Mouse (Mus musculus) liver, embryonic 15.5 days (tissue): ENCODE measurements around the gene Rsu1. TPM values are rescaled to one million over a fixed set of nuclear protein-coding genes. Genes with fewer than 3 reads are reported as not detected.
"Not testable (repeated sequence)": the region's sequence is repeated elsewhere in the genome, so short reads cannot be mapped to it uniquely, and the experiment has no call there.

Source experiments
- ATAC-seq: fragments of 200-750 bp; cut with Nextera tagmentation; 2 replicates; pipeline ENCODE4 v1.8.0; 2017; ENCODE audit warnings: moderate number of reproducible peaks, mild to moderate bottlenecking, moderate library complexity; ENCODE audit not compliant: insufficient read depth
- H3K27ac ChIP-seq: fragments of 300-500 bp; sonication (generic); replicated peaks from 2 replicates; pipeline ENCODE4 v1.5.1; 2015; ENCODE audit warnings: mild to moderate bottlenecking, inconsistent platforms
- H3K27me3 ChIP-seq: fragments of 300-500 bp; sonication (generic); 2 replicates; pipeline ENCODE4 v1.6.1; 2015; ENCODE audit warnings: mild to moderate bottlenecking, inconsistent platforms
- H3K36me3 ChIP-seq: fragments of 300-500 bp; sonication (generic); replicated peaks from 2 replicates; pipeline ENCODE4 v1.6.1; 2015; ENCODE audit warnings: moderate library complexity, mild to moderate bottlenecking, inconsistent platforms
- H3K4me1 ChIP-seq: fragments of 300-500 bp; sonication (generic); replicated peaks from 2 replicates; pipeline ENCODE4 v1.6.1; 2015; ENCODE audit warnings: inconsistent platforms
- H3K4me2 ChIP-seq: fragments of 300-500 bp; sonication (generic); 2 replicates; pipeline ENCODE4 v1.6.1; 2015; ENCODE audit warnings: moderate library complexity, mild to moderate bottlenecking, inconsistent platforms
- H3K4me3 ChIP-seq: fragments of 300-500 bp; sonication (generic); replicated peaks from 2 replicates; pipeline ENCODE4 v1.5.1; 2015; ENCODE audit warnings: mild to moderate bottlenecking, inconsistent platforms
- H3K9ac ChIP-seq: fragments of 300-500 bp; sonication (generic); 2 replicates; pipeline ENCODE4 v1.6.1; 2015; ENCODE audit warnings: moderate library complexity, mild to moderate bottlenecking, inconsistent platforms
- H3K9me3 ChIP-seq: fragments of 300-500 bp; sonication (generic); replicated peaks from 2 replicates; pipeline ENCODE4 v1.6.1; 2016; ENCODE audit warnings: inconsistent platforms
- WGBS: fragments of 180-500 bp; shearing (Covaris S2); methylation state at CpG from one replicate; pipeline ENCODE4 v1.1.7; 2015; ENCODE audit warnings: mixed read lengths; ENCODE audit not compliant: insufficient replicate concordance; 5-methylcytosine and 5-hydroxymethylcytosine counted together
- polyA plus RNA-seq: library from polyadenylated mRNA; unstranded; fragments of >200 nt; fragmentation: Nextera tagmentation; extraction: Ambion mirVana; gene quantifications from 2 replicates; pipeline ENCODE4 v1.2.1, GENCODE M21; 2015

Gene Rsu1
- polyA plus RNA-seq, 1 experiment from 2014 or later, result 55.2 TPM

DNA sequence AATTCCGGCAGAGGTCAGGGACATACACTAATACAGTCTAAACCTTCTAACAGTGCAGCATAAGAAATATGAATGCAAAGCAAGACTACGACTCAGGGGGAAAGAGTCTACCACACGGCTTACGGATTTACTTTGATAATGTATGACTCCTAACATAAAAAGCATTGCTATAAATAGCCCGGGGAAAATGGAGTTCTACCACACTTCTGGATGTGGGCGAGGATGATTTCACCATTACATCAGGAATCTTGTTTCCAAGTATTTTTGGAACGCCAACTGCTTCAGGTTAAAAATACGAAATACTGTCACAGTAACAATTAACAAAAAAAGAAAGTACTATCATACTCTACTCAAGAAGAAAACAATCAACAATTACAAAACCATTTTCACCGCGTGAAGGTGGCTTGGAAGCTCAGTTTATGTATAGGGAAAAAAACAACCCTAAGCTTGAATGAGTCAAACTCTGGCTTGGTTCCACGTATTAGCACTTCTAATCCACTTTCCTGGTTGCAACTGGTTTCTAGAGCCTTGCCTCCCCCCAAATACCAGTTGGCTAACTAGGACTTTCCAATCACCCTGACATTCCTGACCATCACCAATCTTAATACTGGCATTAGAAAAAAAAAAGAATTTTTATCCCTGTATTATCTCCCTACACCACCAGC lies 82.3 kb downstream of the Rsu1 start:
- WGBS, result 79% methylated on average over 11 of the region's 11 CpGs
- Histone ChIP-seq H3K27me3 (no peaks in the 10 kb centered on the region), H3K4me3 (no peak overlapping the region), H3K4me1 (peaks cover 10% of the 10 kb centered on the region), H3K9me3 (no peaks in the 10 kb centered on the region), H3K27ac (no peak overlapping the region), H3K36me3 (no peaks in the 10 kb centered on the region), H3K4me2 (no peak overlapping the region), H3K9ac (no peak overlapping the region)
- no peak for ATAC-seq

DNA sequence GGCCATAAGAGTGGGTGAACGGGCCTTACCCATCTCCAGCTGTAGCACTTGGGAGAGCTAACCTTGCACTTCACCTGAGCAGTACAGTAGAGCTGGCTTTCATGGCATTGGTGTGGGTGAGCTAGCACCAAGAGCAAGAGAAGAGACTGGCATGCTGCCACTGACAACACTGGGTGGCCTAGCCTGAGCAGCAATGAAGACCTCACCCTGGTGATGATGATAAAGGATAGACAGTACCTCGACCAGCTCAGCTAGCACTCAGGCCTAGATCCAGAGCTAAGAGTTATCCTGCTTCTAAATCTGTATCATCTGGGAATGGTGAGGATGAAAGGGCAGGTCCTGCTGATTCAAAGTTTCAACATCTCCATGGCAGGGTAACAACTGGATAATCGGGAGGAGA lies 88.1 kb downstream of the Rsu1 start:
- no peak overlapping the region for H3K27ac ChIP-seq
- H3K9ac ChIP-seq, result no peak overlapping the region
- no peaks in the 10 kb centered on the region for H3K27me3 ChIP-seq
- peaks cover 11% of the 10 kb centered on the region for H3K4me1 ChIP-seq
- no peak overlapping the region for H3K4me3 ChIP-seq
- no peak for ATAC-seq
- no peak overlapping the region for H3K4me2 ChIP-seq
- 66% methylated on average over 3 of the region's 3 CpGs for WGBS
- H3K36me3 ChIP-seq, result no peaks in the 10 kb centered on the region
- no peaks in the 10 kb centered on the region for H3K9me3 ChIP-seq

DNA sequence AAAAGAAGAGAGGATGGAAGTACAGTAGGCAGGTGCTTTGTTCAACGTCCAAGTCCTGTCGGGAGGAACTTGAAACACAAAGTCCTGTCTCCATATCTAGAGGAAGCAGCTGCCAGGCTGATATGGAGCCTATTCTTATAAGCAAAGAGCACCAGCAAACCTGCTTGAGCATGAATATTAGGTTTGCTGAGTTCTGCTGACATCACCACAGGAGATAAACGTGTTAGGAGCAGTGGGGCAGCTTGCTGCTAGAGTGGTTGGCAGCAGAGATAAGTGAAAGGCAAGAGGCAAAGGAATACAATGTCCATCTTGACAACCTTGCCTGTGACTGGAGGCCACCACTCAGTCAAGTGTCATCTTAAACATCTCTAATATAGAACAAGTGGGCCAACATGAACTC lies 89.3 kb downstream of the Rsu1 start:
- not testable (repeated sequence) for H3K4me3 ChIP-seq, H3K27me3 ChIP-seq, H3K9me3 ChIP-seq, H3K36me3 ChIP-seq, H3K4me2 ChIP-seq, H3K27ac ChIP-seq, H3K9ac ChIP-seq
- ATAC-seq, result peak; percentile 88
- peaks cover 11% of the 10 kb centered on the region for H3K4me1 ChIP-seq
- no CpG with 5 or more reads among the region's 3 CpGs for WGBS

DNA sequence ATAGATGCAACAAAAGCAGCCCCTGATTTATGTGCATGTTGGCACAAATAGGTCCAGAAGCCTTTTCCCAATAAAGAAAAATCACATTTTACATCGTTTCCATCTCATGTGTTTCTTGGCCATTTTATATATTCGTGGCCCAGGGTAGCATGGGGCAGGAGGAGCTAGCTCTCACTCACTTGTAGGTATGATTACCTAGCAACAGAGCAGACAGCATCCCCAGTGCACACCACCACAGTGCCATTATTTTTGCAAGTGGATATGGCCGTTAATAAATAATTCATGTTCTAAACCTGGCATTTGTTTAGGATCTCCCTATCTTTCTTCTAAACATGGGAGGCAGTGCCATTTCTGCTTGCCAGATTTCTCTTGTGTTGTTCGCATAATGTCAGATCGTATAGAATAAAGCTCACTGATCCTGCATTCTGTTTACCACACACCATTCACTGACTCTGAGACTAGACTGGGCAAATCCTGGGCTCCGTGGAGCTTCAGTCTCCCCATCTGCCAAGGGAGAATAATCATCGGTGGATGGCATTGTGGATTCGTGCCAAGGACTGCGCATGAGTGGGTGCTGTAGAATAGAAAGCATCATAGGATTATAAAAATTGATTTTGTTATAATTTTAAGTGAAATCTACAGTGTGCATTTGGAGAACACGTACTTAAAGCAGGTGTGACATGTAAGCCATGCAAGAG lies 93.4 kb downstream of the Rsu1 start:
- H3K27me3 ChIP-seq, result no peaks in the 10 kb centered on the region
- WGBS, result 74% methylated on average over 10 of the region's 10 CpGs

DNA sequence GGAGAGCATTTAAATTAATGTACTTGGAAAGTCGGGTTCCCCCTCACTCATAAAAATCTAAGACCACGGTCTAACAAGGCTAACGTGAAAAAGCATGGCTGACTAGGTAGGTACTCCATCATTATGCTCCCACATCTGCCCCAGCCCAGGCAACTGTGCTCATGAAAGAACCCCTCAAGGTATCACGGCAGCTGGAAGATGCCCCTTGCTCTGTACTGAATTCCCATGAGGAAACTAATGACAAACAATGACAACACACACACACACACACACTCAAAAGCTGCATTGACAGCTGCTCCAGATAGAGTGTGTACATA lies 95.0 kb downstream of the Rsu1 start:
- H3K9me3 ChIP-seq, result no peaks in the 10 kb centered on the region
- H3K27me3 ChIP-seq, result no peaks in the 10 kb centered on the region
- ATAC-seq, result no peak
- H3K36me3 ChIP-seq, result no peaks in the 10 kb centered on the region
- H3K9ac ChIP-seq, result no peak overlapping the region
- WGBS, result 78% methylated on average over 4 of the region's 4 CpGs
- no peak overlapping the region for H3K4me3 ChIP-seq
- H3K4me2 ChIP-seq, result no peak overlapping the region
- no peak overlapping the region for H3K27ac ChIP-seq
- no peaks in the 10 kb centered on the region for H3K4me1 ChIP-seq

More for the DNA sequence above, 93.4 kb downstream of the Rsu1 start:
- no peak for ATAC-seq
- Histone ChIP-seq H3K4me3 (no peak overlapping the region), H3K36me3 (no peaks in the 10 kb centered on the region), H3K9me3 (no peaks in the 10 kb centered on the region), H3K4me2 (no peak overlapping the region), H3K27ac (no peak overlapping the region), H3K9ac (no peak overlapping the region), H3K4me1 (peaks cover 5% of the 10 kb centered on the region)

DNA sequence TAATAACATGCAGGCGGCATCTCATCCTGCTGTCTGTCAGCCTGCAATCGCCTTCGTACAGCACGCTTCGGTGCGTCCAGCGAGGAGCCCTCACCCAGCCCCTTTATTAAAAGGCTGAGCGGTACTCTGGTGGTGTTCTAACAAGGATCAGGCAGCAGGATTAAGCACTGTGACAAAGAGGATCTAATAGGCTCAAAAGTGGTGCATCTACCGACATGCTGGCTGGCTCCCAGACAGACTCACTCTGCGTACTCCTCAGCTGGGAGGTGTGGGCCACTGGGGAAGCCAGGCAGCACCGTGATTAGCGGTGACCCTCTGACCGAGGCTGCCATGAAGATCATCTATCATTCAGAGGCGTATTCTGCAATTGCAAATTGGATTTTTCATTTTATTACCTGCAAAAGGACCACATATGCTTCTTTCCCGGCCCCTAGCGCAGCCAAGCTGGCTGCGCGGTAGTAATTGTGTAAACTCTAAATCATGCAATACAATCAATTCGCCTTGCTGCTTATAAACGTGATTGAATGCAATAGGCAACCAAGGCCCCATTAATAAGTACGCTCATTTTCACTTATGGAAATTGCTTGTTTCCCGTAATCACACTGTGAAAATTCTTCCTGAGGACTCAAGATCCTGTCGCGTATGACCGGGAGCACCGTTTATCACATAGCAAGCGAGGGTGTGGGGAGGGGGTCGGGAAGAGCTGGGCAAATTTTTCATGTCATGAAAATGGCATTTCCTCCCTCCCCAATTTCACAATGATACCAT lies 95.5 kb downstream of the Rsu1 start:
- H3K4me3 ChIP-seq, result no peak overlapping the region
- no peaks in the 10 kb centered on the region for H3K4me1 ChIP-seq
- WGBS, result 80% methylated on average over 28 of the region's 28 CpGs
- H3K27me3 ChIP-seq, result no peaks in the 10 kb centered on the region
- no peak overlapping the region for H3K27ac ChIP-seq
- ATAC-seq, result no peak
- H3K9ac ChIP-seq, result no peak overlapping the region
- no peaks in the 10 kb centered on the region for H3K9me3 ChIP-seq
- no peaks in the 10 kb centered on the region for H3K36me3 ChIP-seq
- H3K4me2 ChIP-seq, result no peak overlapping the region

DNA sequence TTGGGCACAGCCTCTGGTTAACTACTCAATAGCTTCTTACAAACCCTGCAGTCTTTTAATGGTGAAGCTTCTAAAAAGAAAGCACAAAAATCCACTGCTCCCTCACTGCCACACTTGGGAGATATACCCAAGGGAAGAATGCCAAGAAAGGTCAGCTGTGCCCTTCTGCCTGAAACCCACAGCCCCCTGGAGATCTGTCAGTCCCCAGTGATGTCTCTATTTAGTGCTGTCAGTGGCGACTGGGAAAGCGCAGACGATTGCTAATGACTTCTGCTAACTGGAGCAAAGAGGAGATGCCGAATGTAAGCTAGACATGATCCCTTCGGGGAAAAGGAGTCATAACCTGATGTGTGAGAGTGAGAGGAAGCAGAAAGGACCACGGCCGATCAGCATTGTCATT lies 96.8 kb downstream of the Rsu1 start:
- no peak overlapping the region for H3K9ac ChIP-seq
- H3K27ac ChIP-seq, result no peak overlapping the region
- no peaks in the 10 kb centered on the region for H3K9me3 ChIP-seq
- no peaks in the 10 kb centered on the region for H3K36me3 ChIP-seq
- no peaks in the 10 kb centered on the region for H3K4me1 ChIP-seq
- ATAC-seq, result no peak
- no peak overlapping the region for H3K4me2 ChIP-seq
- 73% methylated on average over 7 of the region's 7 CpGs for WGBS
- H3K4me3 ChIP-seq, result no peak overlapping the region
- no peaks in the 10 kb centered on the region for H3K27me3 ChIP-seq

DNA sequence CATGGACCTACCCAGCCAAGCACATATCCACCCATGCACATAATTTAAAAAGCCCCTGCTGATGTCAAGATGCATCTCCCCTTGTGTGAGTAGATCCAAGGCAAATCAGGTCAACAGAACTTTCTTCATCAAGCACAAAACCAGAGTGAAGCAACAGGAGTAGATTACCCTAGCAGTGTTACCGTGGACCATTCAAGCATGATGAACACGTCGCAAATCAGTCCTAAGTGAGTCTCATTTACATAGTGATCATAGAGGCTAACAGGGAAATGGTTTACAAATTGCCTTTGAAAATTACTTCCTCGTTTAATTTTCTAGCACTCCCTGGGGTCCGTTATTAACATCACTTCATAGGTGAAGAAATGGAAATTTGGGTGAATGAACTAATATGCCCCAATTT lies 100.6 kb downstream of the Rsu1 start:
- no peak for ATAC-seq

DNA sequence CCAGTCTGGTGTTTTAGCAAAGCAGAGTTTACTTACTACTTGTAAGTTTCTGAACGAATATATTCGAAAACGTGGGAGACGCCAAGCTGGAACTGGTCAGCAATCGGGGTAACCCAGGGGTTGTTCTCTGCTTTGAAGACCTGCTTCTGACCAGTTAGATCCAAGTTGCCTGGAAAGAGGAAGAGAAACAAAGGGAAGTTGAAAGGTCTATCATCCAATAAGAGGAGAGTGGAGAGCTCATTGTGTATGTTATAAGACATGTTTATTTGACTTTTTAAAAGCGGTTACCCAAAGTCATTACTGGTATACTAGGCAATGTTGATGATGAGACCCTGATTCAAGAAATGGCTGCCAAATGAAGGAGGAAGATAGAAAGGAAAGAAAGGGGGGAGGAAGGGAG lies 101.3 kb downstream of the Rsu1 start:
- Histone ChIP-seq H3K9me3 (no peaks in the 10 kb centered on the region), H3K36me3 (no peaks in the 10 kb centered on the region), H3K4me3 (no peak overlapping the region), H3K27me3 (no peaks in the 10 kb centered on the region), H3K9ac (no peak overlapping the region), H3K4me1 (no peaks in the 10 kb centered on the region), H3K4me2 (no peak overlapping the region), H3K27ac (no peak overlapping the region)
- no peak for ATAC-seq
- 84% methylated on average over 6 of the region's 6 CpGs for WGBS

More for the DNA sequence above, 100.6 kb downstream of the Rsu1 start:
- Histone ChIP-seq H3K4me3 (no peak overlapping the region), H3K4me2 (no peak overlapping the region), H3K36me3 (no peaks in the 10 kb centered on the region), H3K27ac (no peak overlapping the region), H3K9ac (no peak overlapping the region), H3K9me3 (no peaks in the 10 kb centered on the region), H3K4me1 (no peaks in the 10 kb centered on the region), H3K27me3 (no peaks in the 10 kb centered on the region)
- WGBS, result 74% methylated on average over 5 of the region's 5 CpGs

DNA sequence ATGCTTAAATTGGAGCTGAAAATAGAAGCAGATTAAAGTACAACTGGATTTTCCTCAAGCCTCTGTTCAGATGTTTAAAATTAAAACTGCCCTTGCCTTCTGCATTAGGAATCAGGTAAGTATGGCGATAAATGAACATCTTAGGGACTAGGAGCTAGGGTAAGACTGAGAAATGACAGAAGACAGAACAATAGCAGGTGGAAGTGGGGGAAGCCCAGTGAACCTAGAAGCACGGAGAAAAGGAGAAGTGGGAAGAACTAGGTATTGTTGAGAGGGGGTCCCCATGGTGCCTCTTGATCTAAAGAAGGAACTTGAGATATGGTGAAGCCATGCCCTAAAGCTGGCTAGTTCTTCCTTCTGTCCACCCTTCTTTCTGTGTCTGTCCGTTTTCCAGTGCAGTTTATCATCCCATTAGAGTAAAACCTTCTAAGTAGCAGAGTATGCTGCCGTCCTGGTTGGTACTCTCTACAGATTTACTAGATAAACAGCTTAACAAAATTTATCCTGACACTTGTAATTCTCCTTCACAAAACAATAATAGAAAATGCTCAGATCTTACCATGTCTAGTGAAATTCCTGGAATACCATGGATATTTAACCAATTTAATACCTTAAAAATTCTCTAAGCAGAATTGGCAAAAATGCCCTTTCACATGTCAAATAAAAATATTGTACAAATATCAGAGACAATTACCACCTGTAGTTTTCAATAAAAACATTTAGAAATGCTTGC lies 101.9 kb downstream of the Rsu1 start:
- Histone ChIP-seq H3K36me3 (no peaks in the 10 kb centered on the region), H3K4me3 (no peak overlapping the region), H3K27me3 (no peaks in the 10 kb centered on the region), H3K4me2 (no peak overlapping the region), H3K4me1 (no peaks in the 10 kb centered on the region), H3K27ac (no peak overlapping the region), H3K9ac (no peak overlapping the region), H3K9me3 (no peaks in the 10 kb centered on the region)
- 47% methylated on average over 4 of the region's 4 CpGs for WGBS
- ATAC-seq, result no peak

DNA sequence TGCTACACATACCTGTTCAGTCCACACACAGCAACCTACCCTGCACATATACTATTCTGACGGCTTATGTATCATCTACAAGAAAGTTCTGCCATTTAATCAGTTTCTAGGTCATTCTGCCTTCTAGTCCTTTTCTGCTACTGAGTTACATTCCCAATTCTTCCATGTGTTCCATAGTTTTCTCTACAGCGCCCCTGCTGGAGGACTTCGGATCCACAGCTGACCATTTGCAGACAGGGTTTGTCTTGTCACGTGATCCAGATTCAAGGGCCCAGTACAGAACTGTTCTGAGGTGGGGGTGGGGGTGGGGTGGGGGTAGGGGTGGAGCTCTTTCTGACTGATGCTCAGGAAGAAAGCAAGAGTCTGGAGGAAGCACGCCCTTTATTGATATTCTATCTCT lies 102.5 kb downstream of the Rsu1 start:
- Histone ChIP-seq H3K36me3 (no peaks in the 10 kb centered on the region), H3K9ac (no peak overlapping the region), H3K4me3 (no peak overlapping the region), H3K9me3 (no peaks in the 10 kb centered on the region), H3K27me3 (no peaks in the 10 kb centered on the region), H3K27ac (no peak overlapping the region), H3K4me2 (no peak overlapping the region), H3K4me1 (no peaks in the 10 kb centered on the region)
- no peak for ATAC-seq
- WGBS, result 41% methylated on average over 5 of the region's 5 CpGs
